Mouse (Mus musculus) lung, postnatal 4 days (tissue): Measurements from ENCODE around the gene Tmem104.
A peak's percentile ranks its signal among the peaks of the same experiment; 100 is the strongest.

ENCODE experiments used
- DNase-seq, 2 experiments: peaks; one replicate each; pipeline ENCODE4 v3.0.0; 2021

Tmem104 gene

DNA sequence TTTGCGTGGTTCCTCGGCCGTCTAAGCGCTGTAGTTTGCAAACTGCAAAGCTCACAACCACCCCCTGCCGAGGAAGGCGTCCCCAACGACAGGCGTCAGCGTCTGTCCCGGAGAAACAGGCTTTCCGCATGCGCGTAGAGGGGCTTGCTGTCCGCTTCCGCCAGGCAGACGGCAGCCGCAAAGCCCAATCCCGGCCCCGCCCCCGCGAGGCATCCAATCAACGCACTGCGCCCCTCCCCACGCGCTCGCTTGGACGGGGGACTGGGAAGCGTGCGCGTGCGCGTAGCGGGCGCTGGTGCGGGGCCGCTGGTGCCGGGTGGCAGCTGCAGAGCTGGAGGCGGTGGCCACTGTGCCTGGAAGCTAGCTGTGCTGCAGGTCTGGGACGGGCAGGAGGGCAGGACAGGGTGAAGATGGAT, at the start of gene Tmem104:
Gene Tmem104 (plus strand): TSS at position 264 of the 416 bp plus-strand sequence.
- peak; percentile 100 for DNase-seq

DNA sequence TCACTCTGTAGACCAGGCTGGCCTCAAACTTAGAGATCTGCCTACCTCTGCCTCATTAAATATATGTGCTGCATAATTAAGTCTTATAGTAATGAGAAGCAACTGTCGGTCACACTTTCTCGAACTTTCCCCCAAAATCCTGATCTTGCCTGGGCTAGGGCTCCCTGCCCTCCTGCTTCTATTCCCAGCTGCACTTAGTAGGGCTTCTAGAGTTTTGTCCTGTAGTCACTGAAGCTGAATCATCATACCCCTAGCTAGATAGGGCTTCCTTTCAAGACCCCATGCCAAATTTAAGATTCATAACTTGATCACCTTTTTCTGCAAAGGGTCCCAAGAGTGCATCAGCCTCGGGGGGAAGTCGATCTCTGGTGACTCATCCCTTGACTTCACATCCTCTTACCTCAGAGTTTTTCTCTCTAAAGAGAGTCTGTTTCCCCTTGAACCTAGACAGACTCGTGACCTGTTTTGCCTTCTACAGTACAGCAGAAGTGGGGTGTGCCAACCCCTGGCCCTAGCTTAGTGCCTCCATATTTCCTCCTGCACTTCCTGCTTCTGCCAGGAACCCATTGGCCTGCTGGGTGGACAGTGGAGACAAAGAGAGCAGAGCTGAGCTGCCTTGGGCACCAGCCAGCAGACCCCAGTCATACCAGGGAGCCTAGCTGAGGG, 48.6 kb upstream of the Tmem104 start:
- DNase-seq: peak; percentile 46 to 52

DNA sequence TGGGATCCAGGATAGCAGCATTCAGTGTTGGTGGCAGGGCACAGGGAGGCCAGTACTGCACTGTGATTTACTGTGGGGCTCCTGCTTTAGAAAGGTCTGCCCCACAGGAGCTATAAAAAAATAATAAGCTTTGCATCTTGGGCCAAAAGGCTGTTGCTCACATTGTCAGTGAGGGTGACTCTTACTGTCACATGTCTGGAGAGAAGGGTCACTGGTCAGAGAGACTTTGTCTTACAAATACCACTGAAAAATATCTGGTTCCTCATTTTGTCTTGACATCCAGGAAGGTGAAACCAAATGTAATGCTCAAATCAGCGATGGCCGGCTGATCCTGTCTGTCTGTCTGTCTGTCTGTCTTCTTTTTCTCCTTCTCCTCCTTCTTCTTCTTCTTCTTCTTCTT, 45.3 kb upstream of the Tmem104 start:
- no peak for DNase-seq

DNA sequence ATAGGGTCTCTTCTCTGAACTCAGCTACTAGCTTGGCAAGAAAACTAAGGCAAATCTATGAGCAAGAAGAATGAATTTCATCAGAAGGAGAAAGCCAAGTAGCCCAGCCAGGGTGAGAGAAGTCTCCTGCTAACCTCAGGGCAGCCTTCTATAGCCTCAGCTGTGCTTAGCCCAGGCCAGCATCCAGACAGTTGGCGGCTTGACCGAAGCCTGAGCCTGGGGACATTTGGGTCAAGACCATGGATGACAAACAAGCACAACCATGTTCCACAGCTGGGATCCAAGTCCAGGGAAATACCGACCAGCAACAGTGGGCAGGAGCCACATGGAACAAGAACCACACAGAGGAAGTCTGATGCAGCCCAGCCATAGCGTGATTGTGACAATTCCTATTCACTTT, 39.5 kb upstream of the Tmem104 start:
- DNase-seq: no peak

- DNase-seq: no peak
Measured at GRCm38 (mm10) chr11:115150741-115151254, 36.5 kb upstream of the Tmem104 start.

DNA sequence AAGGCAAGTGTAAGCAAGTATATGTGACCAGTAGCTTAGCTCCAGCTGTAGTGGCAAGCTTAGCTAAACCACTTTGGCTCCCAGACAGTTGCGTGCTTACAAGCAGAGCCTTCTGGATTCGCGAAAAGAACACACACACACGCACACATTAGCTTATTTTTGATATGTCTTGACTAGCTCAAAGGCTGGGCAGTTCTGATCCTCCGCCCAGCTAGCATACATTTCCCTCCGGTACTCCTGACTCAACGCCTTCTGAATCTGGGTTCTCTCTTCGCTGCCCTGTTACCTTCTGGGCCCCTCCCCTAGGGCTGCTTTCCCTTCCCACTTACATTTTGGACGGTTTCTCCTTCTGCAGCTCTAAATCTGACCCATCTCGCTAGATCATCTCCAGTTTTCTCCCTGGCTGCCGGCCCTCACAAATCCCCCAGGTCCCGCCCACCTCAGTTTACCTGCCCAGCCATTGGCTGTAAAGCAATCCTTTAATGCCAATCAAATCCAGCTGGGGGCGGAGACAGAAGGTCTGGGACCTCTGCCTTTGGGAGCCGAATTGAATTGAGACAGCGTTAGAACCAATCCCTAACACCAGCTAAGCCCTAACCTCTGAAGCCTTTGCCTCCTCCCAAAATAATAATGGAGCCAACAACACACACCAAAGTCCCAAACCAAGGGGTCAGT, 35.4 kb upstream of the Tmem104 start:
- peak; percentile 68 to 80 for DNase-seq

- DNase-seq: no peak
Measured at GRCm38 (mm10) chr11:115153088-115153487, 34.2 kb upstream of the Tmem104 start.

DNA sequence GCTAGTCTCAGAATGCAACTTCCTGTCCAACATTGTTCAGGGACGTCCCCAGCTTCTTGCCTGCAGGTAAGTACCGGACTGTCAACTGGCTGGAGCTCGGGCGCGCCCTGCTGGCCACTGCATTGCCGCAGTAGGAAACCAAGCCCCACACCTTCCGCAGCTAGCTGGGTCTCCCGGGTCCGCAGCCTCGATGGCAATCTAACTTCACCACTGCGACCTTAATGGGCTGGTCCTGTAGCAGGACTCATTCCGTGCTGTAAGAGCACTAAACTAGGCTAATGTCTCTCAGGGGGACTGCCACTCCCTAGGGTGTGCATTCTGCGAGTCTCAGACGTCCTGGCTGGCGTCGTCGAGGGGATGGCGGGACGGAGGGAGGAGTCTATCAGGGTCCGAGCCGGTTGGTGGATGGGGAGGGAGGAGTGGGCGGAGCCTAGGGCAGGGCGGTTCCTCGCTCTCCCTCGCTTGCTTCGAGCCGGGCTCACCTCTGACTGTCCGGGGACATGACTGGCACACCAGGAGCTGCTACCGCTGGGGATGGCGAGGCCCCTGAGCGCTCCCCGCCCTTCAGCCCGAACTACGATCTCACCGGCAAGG, 33.5 kb upstream of the Tmem104 start:
- peak; percentile 83 to 87 for DNase-seq

- DNase-seq: no peak
Measured at GRCm38 (mm10) chr11:115155053-115155634, 32.1 kb upstream of the Tmem104 start.

DNA sequence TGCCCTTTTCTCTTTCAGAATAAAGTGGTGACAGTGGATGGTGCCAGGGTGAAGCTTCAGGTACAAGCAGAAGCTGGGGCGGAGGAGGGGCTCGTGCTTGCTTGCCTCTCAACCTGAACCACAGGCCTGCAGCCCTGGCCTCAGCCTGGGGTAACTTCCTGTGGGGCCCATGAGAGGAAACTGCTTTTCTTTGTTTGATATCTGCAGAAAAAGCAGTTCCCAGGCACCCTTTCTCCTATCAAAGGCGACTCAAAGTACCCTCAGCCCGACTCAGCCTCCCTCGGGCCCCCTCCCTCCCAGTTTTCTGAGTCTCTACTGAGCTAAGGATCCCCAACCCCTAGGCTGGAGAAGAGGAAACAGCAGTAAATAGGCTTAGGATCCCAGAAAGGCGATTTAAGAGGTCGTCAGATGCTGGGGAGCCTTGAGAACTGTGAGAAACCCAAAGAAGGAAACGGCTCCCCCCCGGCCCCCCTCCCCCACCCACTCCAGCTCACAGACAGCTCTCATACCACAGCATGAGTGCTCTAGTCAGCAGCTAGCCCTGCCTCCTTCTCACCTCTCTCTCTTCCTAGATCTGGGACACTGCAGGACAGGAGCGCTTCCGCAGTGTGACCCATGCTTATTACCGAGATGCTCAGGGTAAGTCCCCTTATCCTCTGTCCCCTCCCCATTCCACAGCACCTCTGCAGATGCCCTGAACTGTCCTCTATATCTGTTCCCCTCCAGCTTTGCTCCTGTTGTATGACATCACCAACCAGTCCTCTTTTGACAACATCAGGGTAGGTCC, 29.2 kb upstream of the Tmem104 start:
- peak; percentile 50 to 56 for DNase-seq

DNA sequence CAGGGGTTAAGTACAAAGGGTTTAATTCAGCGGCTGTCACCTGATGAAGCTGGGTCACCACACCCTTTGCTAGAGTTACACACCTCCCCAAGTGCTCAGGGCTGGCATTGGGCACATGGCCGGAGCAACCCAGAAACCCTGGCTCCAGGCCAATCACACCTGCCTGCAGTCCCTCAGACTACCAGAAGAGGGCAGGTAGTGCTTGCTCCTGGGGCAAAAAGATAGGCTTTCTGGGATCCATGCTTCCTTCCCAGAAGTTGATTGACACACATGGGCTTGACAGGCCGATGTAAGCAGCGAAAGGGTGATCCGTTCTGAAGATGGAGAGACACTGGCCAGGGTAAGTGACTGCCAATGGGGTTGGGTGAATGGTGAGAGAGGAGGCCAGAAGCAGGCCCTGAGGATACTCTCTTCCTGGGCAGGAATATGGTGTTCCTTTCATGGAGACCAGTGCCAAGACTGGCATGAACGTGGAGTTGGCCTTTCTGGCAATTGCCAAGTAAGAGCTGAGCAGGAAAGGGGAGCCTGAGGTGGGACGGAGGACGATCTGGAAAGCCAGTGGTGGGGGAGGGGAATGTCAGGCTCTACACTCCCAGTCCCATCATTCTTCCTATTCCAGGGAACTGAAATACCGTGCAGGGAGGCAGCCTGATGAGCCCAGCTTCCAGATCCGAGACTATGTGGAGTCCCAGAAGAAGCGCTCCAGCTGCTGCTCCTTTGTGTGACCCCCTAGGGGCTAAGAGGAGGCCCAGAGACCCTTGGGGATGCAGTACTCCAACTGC, 27.1 kb upstream of the Tmem104 start:
- peak; percentile 85 to 91 for DNase-seq

DNA sequence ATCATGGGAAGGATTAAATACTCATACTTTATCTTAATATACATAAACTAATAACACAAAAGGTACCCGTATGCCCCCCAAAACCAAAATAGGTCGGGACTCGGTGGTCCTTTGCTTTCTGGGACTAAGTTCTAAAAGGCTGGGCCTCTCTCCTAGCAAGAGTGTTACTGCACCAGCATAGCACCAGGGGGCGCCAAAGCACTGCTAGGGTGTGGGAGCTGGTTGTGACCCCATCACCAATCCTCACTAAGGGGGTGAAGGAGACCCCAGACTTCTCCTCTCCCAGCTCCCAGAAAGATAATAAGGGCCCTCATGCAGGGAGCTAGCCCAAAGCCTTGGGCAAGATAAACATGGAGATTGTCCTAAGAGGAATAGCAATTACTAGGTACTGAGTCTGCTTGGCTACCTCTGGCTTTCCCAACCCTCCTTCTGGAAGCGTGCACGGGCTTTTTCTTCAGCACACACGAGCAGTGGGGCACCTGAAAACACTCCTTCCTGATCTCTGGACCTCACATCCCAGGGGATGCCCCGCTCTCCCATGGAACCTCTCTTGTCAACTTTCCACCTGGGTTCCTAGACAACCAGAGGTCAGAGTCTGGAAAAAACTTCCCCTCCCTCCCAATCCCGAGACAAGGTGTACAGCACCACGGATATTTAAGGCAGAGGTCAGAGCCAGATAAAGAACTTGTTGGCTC, 26.3 kb upstream of the Tmem104 start:
- DNase-seq: peak; percentile 73 to 85

- no peak for DNase-seq
Measured at GRCm38 (mm10) chr11:115161578-115162204, 25.6 kb upstream of the Tmem104 start.

DNA sequence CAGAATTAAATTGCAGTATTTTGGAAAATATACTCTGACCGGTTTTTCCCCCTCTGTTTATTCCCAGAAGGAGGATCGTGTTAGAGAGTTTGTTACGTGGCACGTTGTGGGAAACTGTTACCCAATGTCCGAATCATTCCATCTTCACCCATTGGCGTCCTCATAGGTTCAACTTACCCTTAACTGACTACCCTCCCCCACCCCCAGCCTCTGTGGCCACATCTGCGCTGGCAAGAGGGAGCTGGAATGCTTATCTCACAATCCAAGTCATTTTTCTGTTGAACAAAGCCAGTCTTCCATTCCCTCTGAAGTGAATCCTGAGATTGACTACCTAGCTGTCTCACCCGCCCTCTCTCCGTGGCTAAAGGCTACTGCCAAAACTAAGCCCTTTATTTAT, 25.1 kb upstream of the Tmem104 start:
- no peak for DNase-seq

- DNase-seq: peak; percentile 98 to 99
Measured at GRCm38 (mm10) chr11:115162832-115163480, 24.3 kb upstream of the Tmem104 start, which contains the start of gene Slc9a3r1. Gene Slc9a3r1, plus strand, starts transcription at chr11:115163341.

DNA sequence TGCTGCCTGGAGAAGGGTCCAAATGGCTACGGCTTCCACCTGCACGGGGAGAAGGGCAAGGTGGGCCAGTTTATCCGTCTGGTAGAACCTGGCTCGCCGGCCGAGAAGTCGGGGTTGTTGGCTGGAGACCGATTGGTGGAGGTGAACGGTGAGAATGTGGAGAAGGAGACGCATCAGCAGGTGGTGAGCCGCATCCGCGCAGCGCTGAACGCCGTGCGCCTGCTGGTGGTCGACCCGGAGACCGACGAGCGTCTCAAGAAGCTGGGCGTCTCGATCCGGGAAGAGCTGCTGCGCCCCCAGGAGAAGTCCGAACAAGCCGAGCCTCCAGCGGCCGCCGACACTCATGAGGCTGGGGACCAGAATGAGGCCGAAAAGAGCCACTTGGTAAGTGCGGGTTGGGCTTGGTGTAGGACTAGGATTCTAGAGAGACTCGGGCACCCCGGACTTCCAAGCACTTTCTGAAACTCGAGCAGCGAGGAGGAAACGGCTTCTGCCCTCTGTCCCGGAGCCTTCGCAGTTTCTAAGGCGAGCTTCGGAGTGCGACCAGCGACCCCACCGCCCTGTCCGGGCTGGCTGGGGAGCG, 23.6 kb upstream of the Tmem104 start:
- peak; percentile 58 to 62 for DNase-seq

GRCm38 (mm10) chr11:115164341-115164975, 22.8 kb upstream of the Tmem104 start:
- no peak for DNase-seq

- peak in 1 of 2 experiments; percentile 41 for DNase-seq
Measured at GRCm38 (mm10) chr11:115164976-115165374, 22.3 kb upstream of the Tmem104 start.

DNA sequence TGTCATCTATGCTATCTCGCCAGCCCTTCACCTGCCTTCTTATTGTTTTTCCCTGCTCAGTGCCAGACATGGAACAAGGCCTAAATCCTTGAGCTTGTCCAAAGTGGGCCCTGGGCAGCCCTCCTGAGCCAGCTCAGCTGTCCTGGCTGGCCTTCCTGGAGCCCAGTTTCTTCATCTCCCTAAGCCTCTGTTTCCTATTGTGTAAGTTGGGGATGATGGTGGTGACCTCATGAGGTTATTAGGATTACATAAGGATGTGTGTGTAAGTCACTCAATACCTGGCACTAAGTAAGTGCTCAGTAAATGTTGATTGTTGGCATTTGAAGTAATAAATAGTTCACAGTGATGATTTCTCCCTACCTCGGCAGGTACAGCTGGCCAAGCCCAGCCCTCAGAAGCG, 20.5 kb upstream of the Tmem104 start:
- no peak for DNase-seq
